ENCODE assay signal across 9 mouse cellular contexts in the genomic region with DNA sequence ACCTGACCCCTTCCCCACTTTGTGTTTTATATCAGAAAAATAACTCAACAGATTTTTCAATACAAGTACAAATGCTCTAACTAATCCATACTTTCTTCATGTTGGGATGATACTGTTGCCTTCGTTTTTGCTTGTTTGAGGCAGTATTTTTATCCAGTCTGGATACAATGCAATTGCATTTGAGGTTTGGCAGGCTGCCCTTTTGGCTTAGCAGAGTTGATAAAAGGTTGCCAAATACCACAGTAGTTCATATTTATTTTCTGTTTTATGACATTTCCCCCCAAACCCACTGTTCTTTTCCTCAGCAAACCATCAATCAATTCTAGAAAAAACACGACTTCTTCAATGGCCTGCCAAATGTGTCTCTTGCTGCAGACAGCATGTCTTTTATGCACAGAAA.
DNase-seq lines count a peak whose midpoint lies in the region; ATAC-seq and TF ChIP-seq lines count a peak whose summit lies in the region.
"Had no signal": no experiment of that assay in that cellular context is flagged by ENCODE, and none has a peak within 500 bp of the region (broad histone marks: within the 10 kb centered on the region; RNA-seq: fewer than 3 reads in every experiment).

No protein-coding gene starts in this region.

- no peak overlapping the region for H3K27ac ChIP-seq in embryonic facial prominence, embryonic 14.5 days (replicated peaks; ENCODE audit: low read depth, low read length)
- no peak overlapping the region for H3K27ac ChIP-seq in embryonic facial prominence, embryonic 10.5 days (replicated peaks)
- H3K27ac ChIP-seq in lung, embryonic 15.5 days: no peak overlapping the region
- no peak overlapping the region for H3K27ac ChIP-seq in hindbrain, embryonic 13.5 days

- TF ChIP-seq CTCF in lung, adult 2 months (IDR thresholded peaks at IDR 0.05; ENCODE audit: insufficient read depth, low read length): no peak

- no peak for TF ChIP-seq POLR2A in lung, adult 2 months (IDR thresholded peaks at IDR 0.05; ENCODE audit: borderline replicate concordance, extremely low read depth, low read depth, low read length)

- H3K4me1 ChIP-seq in embryonic facial prominence, embryonic 14.5 days (ENCODE audit: control insufficient read depth, insufficient read depth, low read length): no peaks in the 10 kb centered on the region
- no peaks in the 10 kb centered on the region for H3K4me1 ChIP-seq in embryonic facial prominence, embryonic 10.5 days
- H3K4me1 ChIP-seq in lung, embryonic 15.5 days: no peaks in the 10 kb centered on the region
- no peaks in the 10 kb centered on the region for H3K4me1 ChIP-seq in lung, adult 2 months (ENCODE audit: control insufficient read depth, insufficient read depth, low read length)
- H3K4me1 ChIP-seq in hindbrain, embryonic 13.5 days (replicated peaks): no peaks in the 10 kb centered on the region

- H3K9me3 ChIP-seq in embryonic facial prominence, embryonic 14.5 days (ENCODE audit: control insufficient read depth, low read length): no peaks in the 10 kb centered on the region
- H3K9me3 ChIP-seq in embryonic facial prominence, embryonic 10.5 days: no peaks in the 10 kb centered on the region
- no peaks in the 10 kb centered on the region for H3K9me3 ChIP-seq in lung, embryonic 15.5 days
- H3K9me3 ChIP-seq in hindbrain, embryonic 13.5 days: no peaks in the 10 kb centered on the region

- no peak overlapping the region for H3K4me3 ChIP-seq in embryonic facial prominence, embryonic 14.5 days (ENCODE audit: low read depth, low read length)
- no peak overlapping the region for H3K4me3 ChIP-seq in embryonic facial prominence, embryonic 10.5 days
- H3K4me3 ChIP-seq in lung, embryonic 15.5 days: no peak overlapping the region
- no peak overlapping the region for H3K4me3 ChIP-seq in lung, adult 2 months (replicated peaks; ENCODE audit: extremely low read depth, low read depth, low read length)
- H3K4me3 ChIP-seq in hindbrain, embryonic 13.5 days: no peak overlapping the region
- H3K4me3 ChIP-seq: erythroblast, embryonic 14.5 days had no signal

- H3K4me2 ChIP-seq in embryonic facial prominence, embryonic 14.5 days (ENCODE audit: low read depth, low read length): no peak overlapping the region
- no peak overlapping the region for H3K4me2 ChIP-seq in lung, embryonic 15.5 days
- H3K4me2 ChIP-seq in hindbrain, embryonic 13.5 days: no peak overlapping the region

- H3K36me3 ChIP-seq in embryonic facial prominence, embryonic 14.5 days (ENCODE audit: control insufficient read depth, insufficient read depth, low read length): no peaks in the 10 kb centered on the region
- no peaks in the 10 kb centered on the region for H3K36me3 ChIP-seq in embryonic facial prominence, embryonic 10.5 days (replicated peaks)
- no peaks in the 10 kb centered on the region for H3K36me3 ChIP-seq in lung, embryonic 15.5 days
- no peaks in the 10 kb centered on the region for H3K36me3 ChIP-seq in hindbrain, embryonic 13.5 days

- 41% methylated on average over 2 of the region's 2 CpGs for WGBS in embryonic facial prominence, embryonic 14.5 days
- WGBS in embryonic facial prominence, embryonic 10.5 days: 86% methylated on average over 2 of the region's 2 CpGs
- 21% methylated on average over 2 of the region's 2 CpGs for WGBS in lung, embryonic 15.5 days
- 26% methylated on average over 2 of the region's 2 CpGs for WGBS in lung, adult 2 months
- 62% methylated on average over 2 of the region's 2 CpGs for WGBS in hindbrain, embryonic 13.5 days

- ATAC-seq in embryonic facial prominence, embryonic 14.5 days (ENCODE audit: low read depth): no peak
- ATAC-seq in lung, embryonic 15.5 days (ENCODE audit: borderline replicate concordance, extremely low read depth, low FRiP score, low TSS enrichment): peak; percentile 69; the same call in 1 of the 2 replicates
- no peak for ATAC-seq in hindbrain, embryonic 13.5 days (ENCODE audit: low FRiP score)

- no peaks in the 10 kb centered on the region for H3K27me3 ChIP-seq in embryonic facial prominence, embryonic 14.5 days (replicated peaks; ENCODE audit: control insufficient read depth, insufficient read depth, low read length)
- H3K27me3 ChIP-seq in embryonic facial prominence, embryonic 10.5 days (replicated peaks; ENCODE audit: low read depth, poor library complexity, severe bottlenecking): no peaks in the 10 kb centered on the region
- H3K27me3 ChIP-seq in lung, embryonic 15.5 days: no peaks in the 10 kb centered on the region
- H3K27me3 ChIP-seq in hindbrain, embryonic 13.5 days: no peaks in the 10 kb centered on the region

- no peak overlapping the region for H3K9ac ChIP-seq in embryonic facial prominence, embryonic 14.5 days (ENCODE audit: low read depth, low read length)
- H3K9ac ChIP-seq in lung, embryonic 15.5 days: no peak overlapping the region
- H3K9ac ChIP-seq in hindbrain, embryonic 13.5 days: no peak overlapping the region

- DNase-seq in embryonic facial prominence, embryonic 14.5 days (ENCODE audit: low spot score): peak; percentile 80
- DNase-seq in embryonic facial prominence, embryonic 10.5 days (ENCODE audit: low spot score): no peak
- no peak for DNase-seq in lung, adult 2 months
- peak; percentile 2 to 47 for DNase-seq in heart, adult 9 months (ENCODE audit: low spot score in 2 of 2)
- DNase-seq in skeletal muscle tissue, adult 2 months (ENCODE audit: low read depth, low spot score): peak; percentile 3
- DNase-seq in left cerebral cortex, postnatal 14 days (ENCODE audit: low spot score in 2 of 2): no peak

- intact Hi-C loops in left cerebral cortex, postnatal 14 days (cut with DNase I): no loop called here

Comparison
In these comparisons a context has a peak if more than half of its experiments do, and no peak if none do; other contexts are left out.
1. DNase-seq: peak in embryonic facial prominence, embryonic 14.5 days (single experiment), heart, adult 9 months (2 of 2) and skeletal muscle tissue, adult 2 months (single experiment); none in embryonic facial prominence, embryonic 10.5 days (single experiment), lung, adult 2 months (single experiment) and left cerebral cortex, postnatal 14 days (0 of 2).